In genomic region chr7:27026581-27026980, GRCm38 (mm10) we compare ENCODE assay signal across 26 mouse cellular contexts. TPM values are rescaled to one million over a fixed set of nuclear protein-coding genes. Genes with fewer than 3 reads are reported as not detected.
A peak's percentile ranks its signal among the peaks of the same experiment; 100 is the strongest.
DNase-seq lines count a peak whose midpoint lies in the region; ATAC-seq and TF ChIP-seq lines count a peak whose summit lies in the region.
"Not testable (repeated sequence)": the region's sequence is repeated elsewhere in the genome, so short reads cannot be mapped to it uniquely, and the experiment has no call there.
"Had no signal": no experiment of that assay in that cellular context is flagged by ENCODE, and none has a peak within 500 bp of the region (broad histone marks: within the 10 kb centered on the region; RNA-seq: fewer than 3 reads in every experiment).

No protein-coding gene starts in this region.

- not testable (repeated sequence) for H3K4me2 ChIP-seq in stomach, postnatal 0 days (replicated peaks; ENCODE audit: low read depth)

- H3K79me2 ChIP-seq in liver, adult 2 months (ENCODE audit: control insufficient read depth, insufficient read depth, low read length), result not testable (repeated sequence)

- H3K9ac ChIP-seq in liver, adult 2 months (ENCODE audit: low read depth, low read length); stomach, postnatal 0 days (ENCODE audit: low read length): not testable (repeated sequence)

- H3K27me3 ChIP-seq in liver, adult 2 months (ENCODE audit: control insufficient read depth, insufficient read depth, low read length); stomach, postnatal 0 days (ENCODE audit: control insufficient read depth, insufficient read depth, low read length): not testable (repeated sequence)

- peak; percentile 2 for DNase-seq in adrenal gland, postnatal 10 days
- peak; percentile 86 for DNase-seq in liver, adult 2 months (ENCODE audit: extremely low read depth, low read depth, low spot score)
- DNase-seq in lung, adult 2 months, result peak; percentile 31
- DNase-seq in lung, postnatal 14 days, result peak; percentile 6
- DNase-seq in stomach, postnatal 0 days (ENCODE audit: low spot score), result not testable (repeated sequence)

- H3K36me3 ChIP-seq in liver, adult 2 months (ENCODE audit: control insufficient read depth, insufficient read depth, low read length), result peaks cover 14% of the 10 kb centered on the region
- not testable (repeated sequence) for H3K36me3 ChIP-seq in stomach, postnatal 0 days (ENCODE audit: control insufficient read depth, insufficient read depth, low read length)

- not testable (repeated sequence) for H3K27ac ChIP-seq in liver, adult 2 months (replicated peaks; ENCODE audit: insufficient read depth, low read depth, low read length); stomach, postnatal 0 days (replicated peaks)

- not testable (repeated sequence) for H3K4me3 ChIP-seq in liver, adult 2 months (ENCODE audit: insufficient read depth, low read depth, low read length); lung, adult 2 months (replicated peaks; ENCODE audit: extremely low read depth, low read depth, low read length); stomach, postnatal 0 days (ENCODE audit: low read depth, low read length)

- H3K9me3 ChIP-seq in stomach, postnatal 0 days (ENCODE audit: control insufficient read depth, low read length), result not testable (repeated sequence)

- not testable (repeated sequence) for TF ChIP-seq POLR2A in liver, adult 2 months (IDR thresholded peaks at IDR 0.05; ENCODE audit: extremely low read depth, insufficient read depth, low read length); lung, adult 2 months (IDR thresholded peaks at IDR 0.05; ENCODE audit: borderline replicate concordance, extremely low read depth, low read depth, low read length)

- not testable (repeated sequence) for ATAC-seq in stomach, postnatal 0 days (ENCODE audit: low FRiP score, low TSS enrichment)

- not testable (repeated sequence) for H3K4me1 ChIP-seq in liver, adult 2 months (ENCODE audit: control insufficient read depth, insufficient read depth, low read length); lung, adult 2 months (ENCODE audit: control insufficient read depth, insufficient read depth, low read length); stomach, postnatal 0 days (replicated peaks; ENCODE audit: control insufficient read depth, insufficient read depth)

- not testable (repeated sequence) for TF ChIP-seq EP300 in stomach, postnatal 0 days (optimal IDR thresholded peaks at IDR 0.05)

- peak; percentile 33; the same call in 1 of the 2 replicates for TF ChIP-seq CTCF in liver, adult 2 months (IDR thresholded peaks at IDR 0.05; ENCODE audit: low read depth, low read length)
- TF ChIP-seq CTCF in lung, adult 2 months (IDR thresholded peaks at IDR 0.05; ENCODE audit: insufficient read depth, low read length), result not testable (repeated sequence)
- peak; percentile 23 for TF ChIP-seq CTCF in stomach, postnatal 0 days (IDR thresholded peaks at IDR 0.05; ENCODE audit: low read depth)

RNA-seq across cellular contexts. Expression of gene Cyp2a12, which starts 2.3 kb away (rescaled TPM):
- 10 to 100 TPM; 22.2 to 44.2 TPM for total RNA-seq in adrenal gland, postnatal 10 days (2021)
- total RNA-seq in liver, adult 2 months (2014; rRNA removed), result 815 and 1,006 TPM in 2 replicates
- polyA plus RNA-seq in liver, adult 2 months (2012; rRNA removed), result 590 and 699 TPM in 2 replicates
- 0.11 and 0.12 TPM in 2 replicates for polyA plus RNA-seq in lung, adult 2 months (2012; rRNA removed)
- 0.05 and 0.08 TPM in 2 replicates for polyA plus RNA-seq in stomach, postnatal 0 days (2015; fragmentation: Nextera tagmentation; extraction: Ambion mirVana)
- total RNA-seq: gastrocnemius, postnatal 25 days; heart, adult 2 months; heart, postnatal 4 days; hindbrain, postnatal 0 days; MEL had no signal
- polyA plus RNA-seq: brain, embryonic 14.5 days; C2C12; CD4-positive, CD25-positive, alpha-beta regulatory T cell, adult 4 months; cortical plate, adult 2 months; embryonic facial prominence, embryonic 10.5 days; embryonic facial prominence, embryonic 13.5 days; erythroblast, embryonic 14.5 days; forebrain, embryonic 12.5 days; forebrain, embryonic 15.5 days; gonadal fat pad, adult 2 months; heart, adult 2 months; heart, embryonic 10.5 days; heart, embryonic 13.5 days; heart, embryonic 16.5 days; hindbrain, embryonic 11.5 days; hindbrain, embryonic 14.5 days; hindbrain, postnatal 0 days; inflammation-experienced regulatory T-cells, adult 6 months had no signal

Comparison
In these comparisons a context has a peak if more than half of its experiments do, and no peak if none do; other contexts are left out.
1. RNA of gene Cyp2a12, which starts 2.3 kb away (polyA plus RNA-seq): 590 to 699 TPM in liver, adult 2 months; 0.11 to 0.12 TPM in lung, adult 2 months and 0.05 to 0.08 TPM in stomach, postnatal 0 days; every median in the first group is over 100 times any median in the second.